Mouse (Mus musculus): ENCODE results near the gene Eef2kmt. TPM values are rescaled to one million over a fixed set of nuclear protein-coding genes. Genes with fewer than 3 reads are reported as not detected.

Eef2kmt gene
- polyA plus RNA-seq, 1 experiment from 2014 or later = 13.0 TPM

DNA sequence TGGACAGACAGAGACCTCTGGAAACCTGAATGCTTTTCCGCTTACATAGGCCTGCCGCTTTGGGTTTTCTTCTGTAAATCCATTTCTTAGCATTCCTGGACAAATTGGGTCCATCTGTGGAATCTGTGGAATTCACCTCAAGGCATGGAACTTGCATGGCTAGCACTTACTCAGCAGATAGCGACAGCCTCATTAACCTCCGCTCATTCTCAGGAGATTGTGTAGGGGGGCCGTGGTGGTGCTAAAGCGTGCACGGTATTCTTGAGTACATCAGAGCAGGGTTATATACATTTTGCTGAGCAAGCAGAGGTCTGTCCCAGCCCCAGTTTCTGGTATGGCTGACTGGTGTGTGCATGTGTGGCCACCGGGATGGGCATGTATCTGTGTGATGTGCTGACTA lies 7.4 kb upstream of the Eef2kmt start:
- no peak for ATAC-seq (ENCODE audit: low FRiP score)
- no peak overlapping the region for H3K4me2 ChIP-seq (replicated peaks; ENCODE audit: low read depth, low read length)
- no peak overlapping the region for H3K9ac ChIP-seq (ENCODE audit: low read depth, low read length)
- DNase-seq (ENCODE audit: low spot score) = peak; percentile 17
- no peaks in the 10 kb centered on the region for H3K27me3 ChIP-seq (ENCODE audit: control insufficient read depth, insufficient read depth, low read length)
- H3K4me1 ChIP-seq (replicated peaks; ENCODE audit: control insufficient read depth, insufficient read depth, low read length) = no peaks in the 10 kb centered on the region
- WGBS = 70% methylated on average over 8 of the region's 8 CpGs
- no peaks in the 10 kb centered on the region for H3K36me3 ChIP-seq (ENCODE audit: control insufficient read depth, insufficient read depth, low read length)
- H3K9me3 ChIP-seq (ENCODE audit: control insufficient read depth, low read length) = no peaks in the 10 kb centered on the region
- H3K4me3 ChIP-seq (ENCODE audit: low read depth, low read length) = no peak overlapping the region
- no peak overlapping the region for H3K27ac ChIP-seq (ENCODE audit: low read depth, low read length)

DNA sequence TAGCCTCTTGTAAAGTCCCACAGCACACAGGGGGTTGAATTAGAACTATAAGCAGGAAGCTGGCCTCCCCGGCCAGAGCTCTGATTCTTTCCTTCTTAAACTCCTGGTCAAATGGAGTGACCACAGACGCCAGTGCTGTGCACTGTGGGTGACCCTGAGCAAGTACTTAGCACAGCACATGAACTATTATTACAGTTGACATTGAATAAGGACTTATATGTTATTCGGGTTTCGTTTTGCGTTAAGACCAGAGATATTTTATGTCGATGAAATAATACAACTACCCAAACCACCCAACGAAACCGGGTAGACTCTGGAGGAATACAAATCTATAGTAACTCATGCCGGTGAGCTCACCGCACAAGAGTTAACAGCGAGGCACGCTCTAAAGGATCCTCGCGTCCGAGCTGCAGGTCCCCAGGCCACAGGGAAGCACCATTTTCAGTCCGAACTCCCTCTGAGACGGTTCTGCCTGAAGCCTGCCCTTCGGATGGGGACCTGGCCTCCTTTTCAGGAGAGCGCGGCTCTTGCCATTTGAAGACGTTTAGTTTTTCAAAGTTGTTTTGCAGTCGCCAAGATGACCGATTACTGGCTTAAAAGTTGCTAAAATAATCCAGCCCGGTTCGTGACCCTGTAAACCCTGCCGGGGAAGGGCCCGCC lies 572 bp downstream of the Eef2kmt start:
- H3K27ac ChIP-seq (ENCODE audit: low read depth, low read length) = peak overlapping the region; percentile 4; the same call in 1 of the 2 replicates
- H3K9ac ChIP-seq (ENCODE audit: low read depth, low read length) = peak overlapping the region; percentile 61
- no peaks in the 10 kb centered on the region for H3K9me3 ChIP-seq (ENCODE audit: control insufficient read depth, low read length)
- H3K4me3 ChIP-seq (ENCODE audit: low read depth, low read length) = peak overlapping the region; percentile 51
- no peaks in the 10 kb centered on the region for H3K36me3 ChIP-seq (ENCODE audit: control insufficient read depth, insufficient read depth, low read length)
- ATAC-seq (ENCODE audit: low FRiP score) (peak; percentile 30; the same call in 1 of the 2 replicates), DNase-seq (ENCODE audit: low spot score) (peak; percentile 51)
- no peaks in the 10 kb centered on the region for H3K27me3 ChIP-seq (ENCODE audit: control insufficient read depth, insufficient read depth, low read length)
- H3K4me1 ChIP-seq (replicated peaks; ENCODE audit: control insufficient read depth, insufficient read depth, low read length) = 0 out of 2 replicates have a peak, but pooled peaks cover 3% of the 10 kb centered on the region
- 3% methylated on average over 25 of the region's 27 CpGs for WGBS
- peak overlapping the region; percentile 71 for H3K4me2 ChIP-seq (replicated peaks; ENCODE audit: low read depth, low read length)

DNA sequence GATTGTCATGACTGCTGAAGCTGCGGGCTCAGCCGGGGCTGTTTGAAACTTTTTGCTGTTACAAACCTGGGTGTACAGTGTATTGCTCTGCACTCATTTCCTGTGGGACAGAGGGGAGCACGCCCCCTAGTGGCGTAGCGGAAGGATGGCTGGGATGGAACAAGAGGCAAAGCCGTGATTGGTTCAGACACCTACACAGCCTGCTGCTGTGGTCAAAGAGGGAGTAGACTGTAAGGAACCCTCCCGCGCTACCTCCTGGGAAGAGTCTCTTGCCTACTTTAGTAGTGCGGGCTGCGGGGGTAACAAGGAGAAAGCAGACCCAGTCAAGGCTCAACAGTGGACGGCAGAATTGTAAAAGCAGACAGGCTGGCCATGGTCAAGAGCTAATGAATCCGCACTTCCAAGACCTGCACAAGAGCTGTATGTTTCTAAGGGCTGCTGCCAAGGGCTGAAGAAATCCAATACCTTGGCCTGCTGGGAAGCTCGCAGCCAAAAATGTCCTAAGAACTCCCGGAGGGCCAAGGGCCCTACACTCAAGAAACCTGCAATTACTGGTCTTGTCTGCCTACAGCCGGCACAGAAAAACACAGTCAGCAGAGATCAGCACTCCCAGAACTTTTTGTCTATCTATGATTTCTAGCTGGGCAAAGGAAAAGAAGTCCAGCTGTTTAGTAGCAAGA lies 1.3 kb downstream of the Eef2kmt start:
- Histone ChIP-seq H3K9ac (ENCODE audit: low read depth, low read length) (0 out of 2 replicates have a peak overlapping the region, but pooled peaks have one; percentile 21), H3K4me2 (replicated peaks; ENCODE audit: low read depth, low read length) (peak overlapping the region; percentile 71), H3K27ac (ENCODE audit: low read depth, low read length) (no peak overlapping the region; the same call in 1 of the 2 replicates), H3K27me3 (ENCODE audit: control insufficient read depth, insufficient read depth, low read length) (no peaks in the 10 kb centered on the region), H3K9me3 (ENCODE audit: control insufficient read depth, low read length) (no peaks in the 10 kb centered on the region), H3K36me3 (ENCODE audit: control insufficient read depth, insufficient read depth, low read length) (no peaks in the 10 kb centered on the region), H3K4me3 (ENCODE audit: low read depth, low read length) (peak overlapping the region; percentile 51), H3K4me1 (replicated peaks; ENCODE audit: control insufficient read depth, insufficient read depth, low read length) (0 out of 2 replicates have a peak, but pooled peaks cover 3% of the 10 kb centered on the region)
- WGBS = 5% methylated on average over 15 of the region's 15 CpGs
- DNase-seq (ENCODE audit: low spot score) (peak; percentile 82), ATAC-seq (ENCODE audit: low FRiP score) (peak; percentile 48)

DNA sequence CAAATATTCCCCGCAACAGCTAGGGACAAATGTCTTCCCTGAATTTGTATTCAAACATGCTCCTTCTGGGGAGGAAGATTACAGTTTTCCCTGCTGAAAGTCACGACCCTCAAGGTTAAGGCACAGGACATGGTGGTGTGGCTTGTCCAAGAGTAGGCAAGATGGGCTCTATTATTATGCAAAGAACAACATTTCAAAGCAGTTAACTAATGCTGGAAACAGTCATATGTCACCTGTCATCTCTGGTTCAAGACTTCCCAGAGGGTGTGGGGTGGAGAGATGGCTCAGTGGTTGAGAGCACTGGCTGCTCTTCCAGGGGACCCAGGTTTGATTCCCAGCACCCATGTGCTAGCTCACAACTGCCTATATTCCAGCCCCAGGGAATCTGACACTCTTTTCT lies 3.5 kb downstream of the Eef2kmt start:
- no peaks in the 10 kb centered on the region for H3K9me3 ChIP-seq (ENCODE audit: control insufficient read depth, low read length)
- no peak for DNase-seq (ENCODE audit: low spot score)
- H3K4me3 ChIP-seq (ENCODE audit: low read depth, low read length) = no peak overlapping the region
- ATAC-seq (ENCODE audit: low FRiP score) = no peak
- H3K27me3 ChIP-seq (ENCODE audit: control insufficient read depth, insufficient read depth, low read length) = no peaks in the 10 kb centered on the region
- no peak overlapping the region for H3K4me2 ChIP-seq (replicated peaks; ENCODE audit: low read depth, low read length)
- no peak overlapping the region for H3K27ac ChIP-seq (ENCODE audit: low read depth, low read length)
- H3K9ac ChIP-seq (ENCODE audit: low read depth, low read length) = no peak overlapping the region
- WGBS = 83% methylated on average over 2 of the region's 2 CpGs
- no peaks in the 10 kb centered on the region for H3K36me3 ChIP-seq (ENCODE audit: control insufficient read depth, insufficient read depth, low read length)
- 0 out of 2 replicates have a peak, but pooled peaks cover 3% of the 10 kb centered on the region for H3K4me1 ChIP-seq (replicated peaks; ENCODE audit: control insufficient read depth, insufficient read depth, low read length)

DNA sequence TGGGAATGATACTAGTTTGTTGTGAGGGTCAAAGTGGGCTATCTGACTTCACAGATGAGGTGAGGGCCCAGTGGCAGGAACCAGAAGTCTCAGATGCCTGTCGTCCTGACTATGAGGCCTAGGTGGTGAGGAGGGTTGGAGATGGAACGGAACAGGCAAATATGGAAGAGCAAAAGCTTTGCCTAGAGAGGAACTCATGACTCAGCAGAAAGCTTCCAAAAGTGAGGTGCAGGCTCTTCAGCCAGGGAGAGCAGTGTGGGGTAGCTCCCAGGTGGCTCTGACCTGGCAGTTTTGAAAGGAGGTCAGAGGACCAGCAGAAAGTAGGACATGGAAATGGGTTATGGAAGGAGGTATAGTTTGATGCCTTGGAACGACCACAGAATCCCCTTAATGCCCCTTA lies 4.9 kb downstream of the Eef2kmt start:
- H3K27me3 ChIP-seq (ENCODE audit: control insufficient read depth, insufficient read depth, low read length) = no peaks in the 10 kb centered on the region
- WGBS = 91% methylated on average over 3 of the region's 3 CpGs
- no peaks in the 10 kb centered on the region for H3K36me3 ChIP-seq (ENCODE audit: control insufficient read depth, insufficient read depth, low read length)
- no peaks in the 10 kb centered on the region for H3K9me3 ChIP-seq (ENCODE audit: control insufficient read depth, low read length)
- H3K4me2 ChIP-seq (replicated peaks; ENCODE audit: low read depth, low read length) = no peak overlapping the region
- ATAC-seq (ENCODE audit: low FRiP score) (no peak), DNase-seq (ENCODE audit: low spot score) (no peak)
- no peak overlapping the region for H3K9ac ChIP-seq (ENCODE audit: low read depth, low read length)
- H3K27ac ChIP-seq (ENCODE audit: low read depth, low read length) = no peak overlapping the region
- H3K4me1 ChIP-seq (replicated peaks; ENCODE audit: control insufficient read depth, insufficient read depth, low read length) = 0 out of 2 replicates have a peak, but pooled peaks cover 3% of the 10 kb centered on the region
- H3K4me3 ChIP-seq (ENCODE audit: low read depth, low read length) = no peak overlapping the region

DNA sequence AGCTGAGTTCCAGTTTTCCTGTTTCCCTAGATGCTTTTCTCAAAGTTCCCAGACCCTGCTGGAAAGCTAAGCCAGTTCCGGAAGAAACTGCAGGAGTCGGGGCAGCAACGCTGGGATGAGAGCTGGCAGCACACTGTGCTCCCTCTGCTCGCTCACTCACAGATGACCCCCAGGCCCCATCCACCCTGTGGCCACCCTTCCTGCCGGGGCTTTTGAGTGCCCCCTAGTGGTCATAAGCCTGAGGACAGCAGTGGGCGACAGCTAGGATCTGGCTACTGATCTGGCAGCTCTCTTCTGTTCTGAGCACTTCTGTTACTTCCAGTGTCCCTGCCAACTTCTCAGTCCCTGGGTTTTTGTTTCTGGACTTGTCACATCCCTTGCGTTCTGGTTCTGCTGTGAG lies 11.4 kb downstream of the Eef2kmt start:
- no peak overlapping the region for H3K27ac ChIP-seq (ENCODE audit: low read depth, low read length)
- H3K4me1 ChIP-seq (replicated peaks; ENCODE audit: control insufficient read depth, insufficient read depth, low read length) = no peaks in the 10 kb centered on the region
- peak; percentile 51; the same call in 1 of the 2 replicates for ATAC-seq (ENCODE audit: low FRiP score)
- H3K36me3 ChIP-seq (ENCODE audit: control insufficient read depth, insufficient read depth, low read length) = no peaks in the 10 kb centered on the region
- H3K9ac ChIP-seq (ENCODE audit: low read depth, low read length) = no peak overlapping the region
- H3K9me3 ChIP-seq (ENCODE audit: control insufficient read depth, low read length) = no peaks in the 10 kb centered on the region
- WGBS = 32% methylated on average over 7 of the region's 7 CpGs
- H3K27me3 ChIP-seq (ENCODE audit: control insufficient read depth, insufficient read depth, low read length) = no peaks in the 10 kb centered on the region
- H3K4me2 ChIP-seq (replicated peaks; ENCODE audit: low read depth, low read length) = no peak overlapping the region
- peak; percentile 68 for DNase-seq (ENCODE audit: low spot score)
- no peak overlapping the region for H3K4me3 ChIP-seq (ENCODE audit: low read depth, low read length)

DNA sequence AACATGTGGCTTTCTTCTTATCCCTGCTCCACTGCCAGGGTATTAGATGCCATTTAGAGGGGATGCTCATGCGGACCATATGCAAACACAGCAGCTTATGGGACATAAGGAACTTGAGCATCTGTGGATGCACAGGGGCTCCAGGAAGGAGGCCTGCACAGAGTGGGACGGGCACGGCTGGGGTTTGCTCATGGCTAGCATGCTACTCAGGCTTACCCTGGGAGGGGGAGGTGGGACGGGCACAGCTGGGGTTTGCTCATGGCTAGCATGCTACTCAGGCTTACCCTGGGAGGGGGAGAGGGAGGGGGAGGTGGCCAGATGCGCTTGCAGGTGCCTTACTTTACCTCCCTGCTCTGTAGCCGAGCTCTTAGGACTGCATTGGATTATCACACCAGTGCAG lies 12.9 kb downstream of the Eef2kmt start:
- DNase-seq (ENCODE audit: low spot score) = no peak
- H3K4me2 ChIP-seq (replicated peaks; ENCODE audit: low read depth, low read length) = no peak overlapping the region
- no peaks in the 10 kb centered on the region for H3K27me3 ChIP-seq (ENCODE audit: control insufficient read depth, insufficient read depth, low read length)
- 93% methylated on average over 6 of the region's 6 CpGs for WGBS
- H3K4me3 ChIP-seq (ENCODE audit: low read depth, low read length) = no peak overlapping the region
- ATAC-seq (ENCODE audit: low FRiP score) = no peak
- no peaks in the 10 kb centered on the region for H3K36me3 ChIP-seq (ENCODE audit: control insufficient read depth, insufficient read depth, low read length)
- no peak overlapping the region for H3K27ac ChIP-seq (ENCODE audit: low read depth, low read length)
- H3K9ac ChIP-seq (ENCODE audit: low read depth, low read length) = no peak overlapping the region
- no peaks in the 10 kb centered on the region for H3K4me1 ChIP-seq (replicated peaks; ENCODE audit: control insufficient read depth, insufficient read depth, low read length)
- H3K9me3 ChIP-seq (ENCODE audit: control insufficient read depth, low read length) = no peaks in the 10 kb centered on the region

DNA sequence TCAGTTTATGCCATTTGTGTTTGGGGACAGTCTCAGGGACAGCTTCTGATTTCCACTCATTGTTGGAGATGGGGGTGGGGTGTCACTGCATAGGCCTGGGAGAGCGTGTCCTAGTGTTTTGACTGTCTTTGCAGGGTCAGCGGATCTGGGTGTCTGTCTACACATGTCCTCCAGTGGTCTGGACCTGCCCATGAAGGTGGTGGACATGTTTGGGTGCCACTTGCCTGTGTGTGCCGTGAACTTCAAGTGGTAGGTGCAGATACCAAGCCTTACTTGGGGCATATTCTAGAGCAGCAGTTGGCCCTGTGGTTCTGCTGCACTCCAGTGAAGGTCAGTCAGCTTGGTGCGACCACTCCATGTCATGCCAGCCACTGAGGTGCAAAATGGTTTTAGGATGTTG lies 13.4 kb downstream of the Eef2kmt start:
- DNase-seq (ENCODE audit: low spot score) (no peak), ATAC-seq (ENCODE audit: low FRiP score) (no peak)
- H3K36me3 ChIP-seq (ENCODE audit: control insufficient read depth, insufficient read depth, low read length) = no peaks in the 10 kb centered on the region
- H3K9me3 ChIP-seq (ENCODE audit: control insufficient read depth, low read length) = no peaks in the 10 kb centered on the region
- H3K9ac ChIP-seq (ENCODE audit: low read depth, low read length) = no peak overlapping the region
- H3K4me3 ChIP-seq (ENCODE audit: low read depth, low read length) = no peak overlapping the region
- H3K27me3 ChIP-seq (ENCODE audit: control insufficient read depth, insufficient read depth, low read length) = no peaks in the 10 kb centered on the region
- WGBS = 92% methylated on average over 4 of the region's 4 CpGs
- H3K27ac ChIP-seq (ENCODE audit: low read depth, low read length) = no peak overlapping the region
- no peaks in the 10 kb centered on the region for H3K4me1 ChIP-seq (replicated peaks; ENCODE audit: control insufficient read depth, insufficient read depth, low read length)
- no peak overlapping the region for H3K4me2 ChIP-seq (replicated peaks; ENCODE audit: low read depth, low read length)
